Mouse (Mus musculus): ENCODE measurements around the gene Unc13d.
"Not testable (repeated sequence)": the region's sequence is repeated elsewhere in the genome, so short reads cannot be mapped to it uniquely, and the experiment has no call there.

Unc13d gene

GRCm38 (mm10) chr11:116019976-116020411 is 57.8 kb downstream of the Unc13d start:
- DNase-seq, result no peak

GRCm38 (mm10) chr11:116019360-116019791 is 58.4 kb downstream of the Unc13d start:
- no peak for DNase-seq

GRCm38 (mm10) chr11:116018867-116019266 is 58.9 kb downstream of the Unc13d start:
- DNase-seq, result not testable (repeated sequence)

- DNase-seq, result peak; percentile 65
Measured at GRCm38 (mm10) chr11:116018106-116018505, 59.7 kb downstream of the Unc13d start.

GRCm38 (mm10) chr11:116014821-116015220 is 62.9 kb downstream of the Unc13d start:
- DNase-seq, result no peak

- peak; percentile 96 for DNase-seq
Measured at GRCm38 (mm10) chr11:116012262-116012947, 65.4 kb downstream of the Unc13d start, which contains the start of gene Galk1. Gene Galk1 (minus strand): TSS chr11:116012719.

Measured in kidney, adult 9 months (tissue).